Mouse (Mus musculus): ENCODE results near the gene Dbi.

Dbi gene

GRCm38 (mm10) chr1:120083921-120084517 lies 36.9 kb downstream of the Dbi start:
- DNase-seq (ENCODE audit: low spot score), result no peak

GRCm38 (mm10) chr1:120082957-120083585 lies 37.8 kb downstream of the Dbi start:
- DNase-seq (ENCODE audit: low spot score), result no peak

GRCm38 (mm10) chr1:120080632-120081031 lies 40.2 kb downstream of the Dbi start:
- DNase-seq (ENCODE audit: low spot score), result no peak

- DNase-seq (ENCODE audit: low spot score), result no peak
These were observed 43.0 kb downstream of the Dbi start for GRCm38 (mm10) chr1:120077746-120078410.

- no peak for DNase-seq (ENCODE audit: low spot score)
These were observed 45.4 kb downstream of the Dbi start for GRCm38 (mm10) chr1:120075507-120075906.

GRCm38 (mm10) chr1:120074931-120075330 lies 45.9 kb downstream of the Dbi start:
- no peak for DNase-seq (ENCODE audit: low spot score)

GRCm38 (mm10) chr1:120074307-120074702 lies 46.6 kb downstream of the Dbi start:
- DNase-seq (ENCODE audit: low spot score), result no peak

- DNase-seq (ENCODE audit: low spot score), result no peak
These were observed 47.2 kb downstream of the Dbi start, which contains the start of gene Tmem37 for GRCm38 (mm10) chr1:120073519-120074306. Tmem37 (minus strand) TSS chr1:120074074.

- DNase-seq (ENCODE audit: low spot score), result no peak
These were observed 48.0 kb downstream of the Dbi start for GRCm38 (mm10) chr1:120072900-120073299.

GRCm38 (mm10) chr1:120071133-120071532 lies 49.7 kb downstream of the Dbi start:
- DNase-seq (ENCODE audit: low spot score), result no peak

- no peak for DNase-seq (ENCODE audit: low spot score)
These were observed 50.7 kb downstream of the Dbi start for GRCm38 (mm10) chr1:120070168-120070567.

GRCm38 (mm10) chr1:120069120-120069519 lies 51.8 kb downstream of the Dbi start:
- DNase-seq (ENCODE audit: low spot score), result no peak

- DNase-seq (ENCODE audit: low spot score), result no peak
These were observed 54.3 kb downstream of the Dbi start for GRCm38 (mm10) chr1:120066625-120067024.

GRCm38 (mm10) chr1:120066159-120066558 lies 54.7 kb downstream of the Dbi start:
- no peak for DNase-seq (ENCODE audit: low spot score)

GRCm38 (mm10) chr1:120064036-120064682 lies 56.7 kb downstream of the Dbi start:
- DNase-seq (ENCODE audit: low spot score), result no peak

Data from left cerebral cortex, adult 11 months (tissue).